Mouse (Mus musculus) thymus, adult 2 months (tissue): Measurements from ENCODE around the gene Pon1.

ENCODE experiments used
- CTCF ChIP-seq: fragments of 200-500 bp; IDR thresholded peaks from 2 replicates; pipeline ENCODE4 v1.5.1; 2012; ENCODE audit warnings: mild to moderate bottlenecking, control low read depth, low read length, moderate library complexity, borderline replicate concordance; ENCODE audit not compliant: control insufficient read depth, poor library complexity, insufficient read depth; ENCODE audit errors: extremely low read depth
- POLR2A ChIP-seq: fragments of 200-500 bp; IDR thresholded peaks from 2 replicates; pipeline ENCODE4 v1.6.1; 2012; ENCODE audit warnings: mild to moderate bottlenecking, low read length, control low read depth, moderate library complexity; ENCODE audit not compliant: control insufficient read depth, poor library complexity, insufficient read depth; ENCODE audit errors: extremely low read depth

- no peak for TF ChIP-seq POLR2A
- TF ChIP-seq CTCF, result no peak
These were observed 21.2 kb downstream of the Pon1 start for GRCm38 (mm10) chr6:5172571-5172970.
